Mouse (Mus musculus) left cerebral cortex, adult 18-20 months (tissue): ENCODE results near the gene Zfp114. TPM values are rescaled to one million over a fixed set of nuclear protein-coding genes. Genes with fewer than 3 reads are reported as not detected.

Source experiments
- DNase-seq, 2 experiments: peaks; one replicate each; pipeline ENCODE4 v3.0.0; 2021 to 2022; ENCODE audit warnings: low spot score in 2 of 2, mixed read lengths in 1 of 2
- long read RNA-seq, 2 experiments: library from polyadenylated mRNA; stranded (forward); transcript quantifications; one replicate each; pipeline ENCODE4 v2.0.0; 2021
- total RNA-seq, 2 experiments: library from RNA; stranded (reverse); gene quantifications; 2 replicates each; pipeline ENCODE4 v1.2.3; 2021

Zfp114 gene
- 1 to 10 TPM; 3.2 to 3.7 TPM for total RNA-seq
- long read RNA-seq, experiment 1, partial matches to known transcripts = 0 of 4 reads
- long read RNA-seq, experiment 1, other reads (novel, unspliced or antisense) = 0 of 4 reads
- long read RNA-seq, experiment 2, partial matches to known transcripts = 0 of 2 reads
- long read RNA-seq, experiment 2, other reads (novel, unspliced or antisense) = 1 of 2 reads

- peak; percentile 68 to 69 for DNase-seq
Measured at GRCm38 (mm10) chr7:24174618-24175336, at the start of gene Zfp114. Zfp114 (plus strand) TSS chr7:24175060.

DNA sequence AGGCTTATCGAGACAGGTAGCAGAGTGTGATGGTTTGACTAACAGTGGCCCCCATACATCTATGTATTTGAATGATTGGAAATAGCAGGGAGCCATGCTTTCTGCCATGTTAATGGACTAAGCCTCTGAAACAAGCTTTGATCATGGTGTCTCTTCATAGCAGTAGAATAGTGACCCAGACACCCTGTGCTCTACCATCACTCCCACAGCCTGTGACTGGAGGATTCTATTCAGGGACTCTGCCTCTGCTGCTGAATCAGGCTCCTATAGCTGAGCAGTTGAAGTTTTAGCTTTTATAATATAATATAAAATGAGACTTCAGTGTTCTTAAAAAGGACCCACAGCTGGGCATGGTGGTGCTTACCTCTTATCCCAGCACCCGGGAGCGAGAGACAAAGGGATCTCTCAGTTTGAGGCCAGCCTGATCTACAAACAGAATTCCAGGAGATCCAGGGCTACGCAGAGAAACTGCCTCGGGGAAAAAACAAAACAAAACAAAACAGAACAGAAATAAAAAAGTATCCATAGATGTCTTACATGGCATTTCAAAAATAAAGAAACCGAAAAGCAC lies 41.4 kb upstream of the Zfp114 start:
- no peak for DNase-seq

GRCm38 (mm10) chr7:24133996-24134828 lies 40.6 kb upstream of the Zfp114 start, which contains the start of gene Zfp235:
Zfp235 (plus strand) TSS chr7:24134169.
- DNase-seq = peak; percentile 85 to 88

GRCm38 (mm10) chr7:24142566-24142965 lies 32.3 kb upstream of the Zfp114 start:
- no peak for DNase-seq

GRCm38 (mm10) chr7:24153272-24153671 lies 21.6 kb upstream of the Zfp114 start:
- DNase-seq = no peak

GRCm38 (mm10) chr7:24172191-24172590 lies 2.7 kb upstream of the Zfp114 start:
- DNase-seq = no peak

- DNase-seq = no peak
Measured at GRCm38 (mm10) chr7:24175337-24175711, 464 bp downstream of the Zfp114 start.

GRCm38 (mm10) chr7:24187611-24188010 lies 12.8 kb downstream of the Zfp114 start:
- DNase-seq = no peak

DNA sequence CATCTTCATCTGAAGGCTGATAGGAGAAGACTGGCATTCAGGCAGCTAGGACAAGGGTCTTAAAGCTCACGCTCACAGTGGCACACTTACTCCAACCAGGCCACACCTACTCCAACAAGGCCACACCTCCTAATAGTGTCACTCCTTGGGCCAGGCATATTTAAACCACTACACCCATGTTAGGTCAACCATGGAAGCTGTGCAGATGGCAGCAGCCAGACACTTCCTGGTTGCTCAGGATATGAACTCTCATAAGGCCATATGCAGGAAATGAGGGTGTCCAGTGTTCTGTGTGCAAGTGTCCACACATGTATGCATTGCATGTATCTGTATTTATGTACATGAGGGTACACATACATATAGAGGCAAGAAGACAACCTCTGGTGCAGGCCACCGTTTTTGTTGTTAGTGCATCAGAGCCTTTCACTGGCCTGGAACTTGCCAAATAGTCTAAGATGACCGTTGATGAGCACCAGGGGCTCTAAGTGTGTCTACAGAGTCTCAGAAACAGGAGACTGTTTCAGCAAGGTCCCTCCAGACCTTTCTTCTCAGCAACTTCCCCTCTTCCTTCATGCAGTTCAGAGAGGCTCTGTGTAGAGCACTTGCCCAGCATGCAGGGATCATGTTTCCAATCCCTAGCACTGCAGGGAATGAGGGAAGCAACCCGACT lies 14.2 kb downstream of the Zfp114 start:
- DNase-seq = no peak

DNA sequence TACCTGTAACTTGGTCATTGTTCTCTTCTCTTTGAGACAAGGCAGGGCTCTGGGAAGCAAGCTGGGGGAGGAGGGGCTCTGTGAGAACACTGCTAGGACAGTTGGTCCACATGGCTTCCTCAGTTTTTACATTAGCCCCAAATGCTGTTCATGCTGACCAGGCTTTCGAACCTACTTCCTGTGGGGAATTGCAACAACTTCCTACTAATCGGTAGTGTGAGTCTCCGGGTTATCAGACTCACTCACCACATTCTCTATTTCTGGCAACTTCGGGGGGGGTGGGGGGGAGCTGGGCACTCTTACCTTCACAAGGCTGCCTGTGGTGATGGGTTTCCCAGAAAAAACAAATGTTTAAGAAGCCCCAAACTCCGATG lies 14.7 kb downstream of the Zfp114 start:
- no peak for DNase-seq

DNA sequence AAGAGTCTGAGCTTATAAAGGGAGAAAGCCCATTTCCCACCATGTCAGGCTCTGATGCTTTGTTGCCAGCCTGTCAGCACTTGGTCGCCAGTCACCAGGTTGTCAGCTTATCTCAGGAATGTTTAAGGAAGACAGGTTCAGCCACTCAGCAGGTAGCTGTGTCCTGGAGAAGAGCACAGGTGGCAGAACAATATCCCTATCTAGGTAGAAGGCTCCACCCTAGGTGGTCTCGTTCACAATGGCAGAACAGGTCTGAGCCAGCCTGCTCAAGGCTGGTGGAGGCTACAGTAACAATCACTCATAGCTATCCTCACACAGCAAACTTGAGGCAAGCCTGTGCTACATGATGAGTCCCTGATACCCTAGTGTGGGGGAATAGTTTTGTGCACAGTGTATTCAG lies 16.5 kb downstream of the Zfp114 start:
- no peak for DNase-seq

GRCm38 (mm10) chr7:24193157-24193556 lies 18.3 kb downstream of the Zfp114 start:
- no peak for DNase-seq

DNA sequence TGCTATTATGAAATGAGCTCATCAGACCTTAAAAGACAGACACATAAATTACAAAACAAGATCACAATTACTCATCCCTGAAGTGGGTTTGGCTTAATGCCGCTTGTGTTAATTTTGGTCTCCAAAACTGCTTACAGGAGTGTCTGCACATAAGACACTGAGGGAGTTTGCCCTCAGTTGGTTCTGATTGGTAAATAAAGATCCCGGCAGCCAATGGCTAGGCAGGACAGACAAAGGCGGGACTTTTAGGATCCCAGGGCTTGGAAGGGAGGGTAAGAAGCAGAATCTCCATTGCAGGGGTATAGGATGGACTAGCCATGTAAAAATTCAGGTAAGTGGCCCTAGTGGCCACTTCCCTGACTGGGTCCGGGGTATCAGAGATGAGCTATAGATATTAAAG lies 22.1 kb downstream of the Zfp114 start:
- no peak for DNase-seq

GRCm38 (mm10) chr7:24207488-24208261 lies 32.8 kb downstream of the Zfp114 start:
- peak; percentile 69 to 74 for DNase-seq

- no peak for DNase-seq
Measured at GRCm38 (mm10) chr7:24208282-24208886, 33.5 kb downstream of the Zfp114 start.

GRCm38 (mm10) chr7:24210296-24210695 lies 35.4 kb downstream of the Zfp114 start:
- no peak for DNase-seq

DNA sequence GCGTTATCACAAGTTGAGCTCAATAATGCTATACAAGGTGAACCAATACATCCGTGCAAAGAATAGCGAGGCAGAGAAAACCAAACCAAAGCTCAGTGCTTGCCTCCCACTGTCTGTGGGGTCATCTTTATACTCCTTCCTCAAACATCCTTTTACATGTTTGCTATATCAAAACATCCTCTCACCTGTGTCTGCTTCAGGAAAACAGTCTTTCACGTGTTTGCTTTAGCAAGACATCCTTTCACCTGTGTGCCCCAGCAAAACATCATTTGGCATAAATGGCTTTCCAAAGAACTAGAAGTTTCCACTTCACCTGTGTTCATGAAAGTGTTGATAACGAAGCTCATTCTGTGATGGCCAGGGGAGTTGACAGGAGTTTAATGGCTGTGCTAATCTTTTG lies 36.5 kb downstream of the Zfp114 start, which contains the start of gene Zfp111:
Gene Zfp111 (minus strand): TSS at position 101 of the 400 bp plus-strand sequence.
- no peak for DNase-seq
